Comparison of ENCODE assay signal across 7 mouse cellular contexts in the genomic region with DNA sequence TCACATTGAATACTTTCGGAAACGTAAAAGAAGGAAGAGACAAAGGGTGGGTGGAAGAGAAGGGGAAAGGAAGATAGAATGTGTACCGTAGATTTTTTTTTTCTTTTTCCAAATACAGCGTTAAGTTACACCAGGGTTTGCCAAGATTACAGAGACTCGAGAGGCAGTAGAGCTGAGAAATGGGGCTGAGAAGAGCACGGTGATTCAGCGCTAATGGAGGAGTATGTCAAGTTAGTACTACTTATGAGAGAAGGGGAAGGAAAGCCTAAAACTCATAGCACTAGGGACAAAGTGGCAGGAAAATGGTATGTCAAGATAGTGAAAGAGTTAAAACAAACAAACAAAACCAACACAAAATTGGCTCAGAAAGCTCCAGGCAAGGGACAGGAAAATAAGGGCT. TPM values are rescaled to one million over a fixed set of nuclear protein-coding genes. Genes with fewer than 3 reads are reported as not detected.
DNase-seq lines count a peak whose midpoint lies in the region; ATAC-seq and TF ChIP-seq lines count a peak whose summit lies in the region.

No protein-coding gene starts in this region.

- peak overlapping the region; percentile 40 for H3K9ac ChIP-seq in hindbrain, postnatal 0 days (replicated peaks; ENCODE audit: low read length)
- H3K9ac ChIP-seq in midbrain, embryonic 15.5 days: peak overlapping the region; percentile 48

- no peak overlapping the region for H3K27ac ChIP-seq in hindbrain, postnatal 0 days
- peak overlapping the region; percentile 63 for H3K27ac ChIP-seq in midbrain, embryonic 15.5 days

- peak overlapping the region; percentile 92 for H3K4me2 ChIP-seq in hindbrain, postnatal 0 days (ENCODE audit: low read depth, low read length)
- H3K4me2 ChIP-seq in midbrain, embryonic 15.5 days: peak overlapping the region; percentile 73

- no peak for DNase-seq in lung, adult 2 months
- DNase-seq in lung, postnatal 10 days: no peak
- DNase-seq in c-Kit-positive CD71-positive TER-119-positive erythroid progenitor cells, embryonic 14.5 days (ENCODE audit: low spot score): peak; percentile 45
- peak; percentile 18 for DNase-seq in hindbrain, postnatal 0 days (ENCODE audit: low spot score)
- DNase-seq in right cerebral cortex, postnatal 10 days (ENCODE audit: low spot score in 2 of 2): no peak
- DNase-seq in kidney, adult 9 months: no peak

- peak overlapping the region; percentile 73 for H3K4me3 ChIP-seq in lung, adult 2 months (replicated peaks; ENCODE audit: extremely low read depth, low read depth, low read length)
- peak overlapping the region; percentile 87 for H3K4me3 ChIP-seq in hindbrain, postnatal 0 days (ENCODE audit: low read length)
- peak overlapping the region; percentile 98 for H3K4me3 ChIP-seq in midbrain, embryonic 15.5 days

- H3K4me1 ChIP-seq in lung, adult 2 months (ENCODE audit: control insufficient read depth, insufficient read depth, low read length): peaks cover 4% of the 10 kb centered on the region
- peaks cover 6% of the 10 kb centered on the region for H3K4me1 ChIP-seq in hindbrain, postnatal 0 days (ENCODE audit: insufficient read depth, low read length)
- H3K4me1 ChIP-seq in midbrain, embryonic 15.5 days: peaks cover 12% of the 10 kb centered on the region

- H3K27me3 ChIP-seq in hindbrain, postnatal 0 days (ENCODE audit: insufficient read depth, low read length): no peaks in the 10 kb centered on the region
- H3K27me3 ChIP-seq in midbrain, embryonic 15.5 days (replicated peaks): no peaks in the 10 kb centered on the region

- no peak for TF ChIP-seq CTCF in lung, adult 2 months (IDR thresholded peaks at IDR 0.05; ENCODE audit: insufficient read depth, low read length)
- TF ChIP-seq CTCF in hindbrain, postnatal 0 days (IDR thresholded peaks at IDR 0.05; ENCODE audit: low read depth): no peak

- H3K36me3 ChIP-seq in hindbrain, postnatal 0 days (ENCODE audit: insufficient read depth, low read length): 0 out of 2 replicates have a peak, but pooled peaks cover 6% of the 10 kb centered on the region
- H3K36me3 ChIP-seq in midbrain, embryonic 15.5 days (replicated peaks): peaks cover 14% of the 10 kb centered on the region

- ATAC-seq in hindbrain, postnatal 0 days: peak; percentile 19
- ATAC-seq in midbrain, embryonic 15.5 days (replicated peaks): peak; percentile 76

- WGBS in lung, adult 2 months: 11% methylated on average over 7 of the region's 7 CpGs
- WGBS in hindbrain, postnatal 0 days: 14% methylated on average over 7 of the region's 7 CpGs
- WGBS in midbrain, embryonic 15.5 days: 17% methylated on average over 7 of the region's 7 CpGs

- TF ChIP-seq POLR2A in lung, adult 2 months (IDR thresholded peaks at IDR 0.05; ENCODE audit: borderline replicate concordance, extremely low read depth, low read depth, low read length): no peak

- no peaks in the 10 kb centered on the region for H3K9me3 ChIP-seq in hindbrain, postnatal 0 days (ENCODE audit: low read length)
- H3K9me3 ChIP-seq in midbrain, embryonic 15.5 days: no peaks in the 10 kb centered on the region

RNA-seq across cellular contexts. Expression of gene Ndufaf4, which starts 0.5 kb away (rescaled TPM):
- 1.8 and 2.0 TPM in 2 replicates for polyA plus RNA-seq in lung, adult 2 months (2012; rRNA removed)
- 10.4 and 15.0 TPM in 2 replicates for total RNA-seq in hindbrain, postnatal 0 days (2014; rRNA removed)
- 66.2 and 67.4 TPM in 2 replicates for polyA plus RNA-seq in hindbrain, postnatal 0 days (2015; fragmentation: Nextera tagmentation; extraction: Ambion mirVana)
- polyA plus RNA-seq in midbrain, embryonic 15.5 days (2015; fragmentation: Nextera tagmentation; extraction: Ambion mirVana): 54.0 and 58.6 TPM in 2 replicates

RNA-seq across cellular contexts. Expression of gene Klhl32, which starts 46.4 kb away (rescaled TPM):
- 0.87 and 1.1 TPM in 2 replicates for polyA plus RNA-seq in lung, adult 2 months (2012; rRNA removed)
- total RNA-seq in hindbrain, postnatal 0 days (2014; rRNA removed): 28.8 and 31.3 TPM in 2 replicates
- 31.7 and 37.9 TPM in 2 replicates for polyA plus RNA-seq in hindbrain, postnatal 0 days (2015; fragmentation: Nextera tagmentation; extraction: Ambion mirVana)
- polyA plus RNA-seq in midbrain, embryonic 15.5 days (2015; fragmentation: Nextera tagmentation; extraction: Ambion mirVana): 32.6 and 34.3 TPM in 2 replicates

Comparison
In these comparisons a context has a peak if more than half of its experiments do, and no peak if none do; other contexts are left out.
1. DNase-seq: peak in c-Kit-positive CD71-positive TER-119-positive erythroid progenitor cells, embryonic 14.5 days (single experiment) and hindbrain, postnatal 0 days (single experiment); none in lung, adult 2 months (single experiment), lung, postnatal 10 days (single experiment), right cerebral cortex, postnatal 10 days (0 of 2) and kidney, adult 9 months (single experiment).
2. RNA of gene Ndufaf4, which starts 0.5 kb away (polyA plus RNA-seq): 66.2 to 67.4 TPM in hindbrain, postnatal 0 days and 54.0 to 58.6 TPM in midbrain, embryonic 15.5 days; 1.8 to 2.0 TPM in lung, adult 2 months; every median in the first group is over 10 times any median in the second.
3. RNA of gene Klhl32, which starts 46.4 kb away (polyA plus RNA-seq): 31.7 to 37.9 TPM in hindbrain, postnatal 0 days and 32.6 to 34.3 TPM in midbrain, embryonic 15.5 days; 0.87 to 1.1 TPM in lung, adult 2 months; every median in the first group is over 10 times any median in the second.
4. Peak in every context shown above with its lines, with median percentiles within 50 percentile points of each other: H3K4me3 ChIP-seq.